Mouse (Mus musculus) testis, postnatal 10 days (tissue): Measurements from ENCODE around the gene Gtf2e1.

Experiments
- DNase-seq: peaks from one replicate; pipeline ENCODE4 v3.0.0; 2021; ENCODE audit warnings: low spot score

Gtf2e1 gene

GRCm38 (mm10) chr16:37478311-37479291, 61.0 kb downstream of the Gtf2e1 start:
- DNase-seq = no peak

- no peak for DNase-seq
Measured at GRCm38 (mm10) chr16:37472620-37473312, 66.8 kb downstream of the Gtf2e1 start.

GRCm38 (mm10) chr16:37469595-37469994, 70.0 kb downstream of the Gtf2e1 start:
- DNase-seq = no peak

GRCm38 (mm10) chr16:37463981-37464380, 75.6 kb downstream of the Gtf2e1 start:
- DNase-seq = no peak

GRCm38 (mm10) chr16:37462886-37463285, 76.7 kb downstream of the Gtf2e1 start:
- no peak for DNase-seq

GRCm38 (mm10) chr16:37461601-37462000, 78.0 kb downstream of the Gtf2e1 start:
- DNase-seq = no peak
